Mouse (Mus musculus): ENCODE data around the gene Bscl2. TPM values are rescaled to one million over a fixed set of nuclear protein-coding genes. Genes with fewer than 3 reads are reported as not detected.

Bscl2 gene
- polyA plus RNA-seq, 1 experiment: 4.6 TPM

GRCm38 (mm10) chr19:8839908-8840791 lies 2.9 kb downstream of the Bscl2 start:
- Histone ChIP-seq H3K27me3 (ENCODE audit: control insufficient read depth) (no peaks in the 10 kb centered on the region), H3K36me3 (ENCODE audit: control insufficient read depth) (peaks cover 39% of the 10 kb centered on the region), H3K4me1 (ENCODE audit: control insufficient read depth) (peaks cover 51% of the 10 kb centered on the region), H3K9me3 (ENCODE audit: control insufficient read depth, low read length) (no peaks in the 10 kb centered on the region), H3K4me3 (replicated peaks) (peak overlapping the region; percentile 71)
- TF ChIP-seq GATA1 (IDR thresholded peaks at IDR 0.05; ENCODE audit: low read length) (no peak), TAL1 (IDR thresholded peaks at IDR 0.05; ENCODE audit: low read length) (no peak)

GRCm38 (mm10) chr19:8841012-8841411 lies 3.7 kb downstream of the Bscl2 start:
- Histone ChIP-seq H3K9me3 (ENCODE audit: control insufficient read depth, low read length) (no peaks in the 10 kb centered on the region), H3K4me3 (replicated peaks) (peak overlapping the region; percentile 71), H3K36me3 (ENCODE audit: control insufficient read depth) (peaks cover 39% of the 10 kb centered on the region), H3K27me3 (ENCODE audit: control insufficient read depth) (no peaks in the 10 kb centered on the region), H3K4me1 (ENCODE audit: control insufficient read depth) (peaks cover 49% of the 10 kb centered on the region)
- TF ChIP-seq GATA1 (IDR thresholded peaks at IDR 0.05; ENCODE audit: low read length) (no peak), TAL1 (IDR thresholded peaks at IDR 0.05; ENCODE audit: low read length) (no peak)

GRCm38 (mm10) chr19:8842961-8843360 lies 5.7 kb downstream of the Bscl2 start:
- no peaks in the 10 kb centered on the region for H3K27me3 ChIP-seq (ENCODE audit: control insufficient read depth)
- peaks cover 55% of the 10 kb centered on the region for H3K36me3 ChIP-seq (ENCODE audit: control insufficient read depth)
- no peak for TF ChIP-seq GATA1 (IDR thresholded peaks at IDR 0.05; ENCODE audit: low read length)
- no peak for TF ChIP-seq TAL1 (IDR thresholded peaks at IDR 0.05; ENCODE audit: low read length)
- no peaks in the 10 kb centered on the region for H3K9me3 ChIP-seq (ENCODE audit: control insufficient read depth, low read length)
- H3K4me1 ChIP-seq (ENCODE audit: control insufficient read depth): peaks cover 35% of the 10 kb centered on the region
- no peak overlapping the region for H3K4me3 ChIP-seq (replicated peaks)

DNA sequence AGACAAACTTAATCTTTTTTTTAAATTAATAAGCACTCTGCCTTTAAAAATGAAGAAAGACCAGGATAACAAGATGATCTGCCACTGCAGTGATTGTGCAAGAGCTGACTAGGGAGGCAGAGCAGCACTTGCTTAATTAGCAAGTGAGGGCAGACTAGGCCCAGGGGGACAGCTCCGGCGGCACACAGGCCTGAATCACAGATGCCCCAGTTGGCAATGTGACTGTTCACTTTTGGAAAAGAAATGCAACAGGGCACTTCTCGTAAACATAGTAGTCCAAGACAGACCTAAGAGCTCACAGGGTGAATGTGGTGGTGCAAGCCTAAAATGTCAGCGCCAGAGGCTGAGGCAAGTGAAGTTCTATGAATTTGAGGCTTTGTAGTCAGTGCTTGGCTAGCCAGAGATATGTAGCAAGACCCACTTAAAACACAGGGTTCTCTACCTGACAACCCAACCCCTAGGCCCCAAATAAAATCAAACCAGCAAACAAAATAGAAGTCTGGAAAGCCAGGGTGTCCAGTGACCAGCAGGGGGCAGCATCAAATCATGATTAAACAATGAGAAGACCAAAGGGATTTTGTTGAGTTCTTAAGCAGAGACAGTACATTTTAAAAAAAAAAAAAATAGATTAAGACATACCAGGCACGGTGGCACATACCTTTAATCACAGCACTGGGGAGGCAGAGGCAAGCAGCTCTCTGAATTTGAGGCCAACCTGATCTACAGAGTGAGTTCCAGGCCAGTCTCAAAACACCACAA lies 7.3 kb downstream of the Bscl2 start:
- no peak overlapping the region for H3K4me3 ChIP-seq (replicated peaks)
- TF ChIP-seq TAL1 (IDR thresholded peaks at IDR 0.05; ENCODE audit: low read length) (no peak), GATA1 (IDR thresholded peaks at IDR 0.05; ENCODE audit: low read length) (no peak)
- H3K4me1 ChIP-seq (ENCODE audit: control insufficient read depth): peaks cover 19% of the 10 kb centered on the region
- no peaks in the 10 kb centered on the region for H3K27me3 ChIP-seq (ENCODE audit: control insufficient read depth)
- no peaks in the 10 kb centered on the region for H3K9me3 ChIP-seq (ENCODE audit: control insufficient read depth, low read length)
- peaks cover 63% of the 10 kb centered on the region for H3K36me3 ChIP-seq (ENCODE audit: control insufficient read depth)

- Histone ChIP-seq H3K4me3 (replicated peaks) (no peak overlapping the region), H3K4me1 (ENCODE audit: control insufficient read depth) (peaks cover 8% of the 10 kb centered on the region), H3K9me3 (ENCODE audit: control insufficient read depth, low read length) (no peaks in the 10 kb centered on the region), H3K36me3 (ENCODE audit: control insufficient read depth) (peaks cover 45% of the 10 kb centered on the region), H3K27me3 (ENCODE audit: control insufficient read depth) (peaks cover 9% of the 10 kb centered on the region)
- no peak for TF ChIP-seq TAL1 (IDR thresholded peaks at IDR 0.05; ENCODE audit: low read length)
- no peak for TF ChIP-seq GATA1 (IDR thresholded peaks at IDR 0.05; ENCODE audit: low read length)
Observed at GRCm38 (mm10) chr19:8848356-8848755, 11.1 kb downstream of the Bscl2 start.

DNA sequence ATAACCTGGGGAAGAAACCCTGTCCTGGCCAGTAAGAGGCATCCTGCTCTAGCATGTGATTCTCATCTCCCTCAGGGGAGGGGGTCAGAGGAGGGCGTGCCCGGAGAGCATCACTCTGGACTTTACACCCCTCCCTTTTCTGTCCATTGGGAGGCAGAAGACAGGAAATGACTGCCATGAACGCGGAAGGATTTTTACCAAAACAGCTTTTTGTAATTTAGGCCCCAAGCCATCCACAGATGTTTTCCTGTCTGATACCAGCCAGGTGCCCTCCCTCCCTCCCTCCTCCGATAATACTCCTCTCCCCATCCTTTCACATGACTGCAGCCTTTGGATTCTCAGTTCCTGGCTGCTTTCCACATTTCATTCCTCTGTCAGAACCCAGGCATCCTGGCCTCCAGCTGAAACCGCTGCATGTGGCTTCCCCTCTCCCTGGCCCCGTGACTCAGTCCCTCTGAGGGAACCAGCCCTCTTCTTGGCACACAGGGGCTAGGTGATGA lies 13.2 kb downstream of the Bscl2 start, which contains the start of gene Lrrn4cl:
Lrrn4cl (plus strand) TSS at position 367 of the 500 bp plus-strand sequence.
- Histone ChIP-seq H3K27me3 (ENCODE audit: control insufficient read depth) (peaks cover 11% of the 10 kb centered on the region), H3K9me3 (ENCODE audit: control insufficient read depth, low read length) (no peaks in the 10 kb centered on the region), H3K36me3 (ENCODE audit: control insufficient read depth) (peaks cover 34% of the 10 kb centered on the region), H3K4me3 (replicated peaks) (no peak within 1 kb of the TSS), H3K4me1 (ENCODE audit: control insufficient read depth) (peaks cover 8% of the 10 kb centered on the region)
- TF ChIP-seq GATA1 (IDR thresholded peaks at IDR 0.05; ENCODE audit: low read length) (no peak), TAL1 (IDR thresholded peaks at IDR 0.05; ENCODE audit: low read length) (no peak)

DNA sequence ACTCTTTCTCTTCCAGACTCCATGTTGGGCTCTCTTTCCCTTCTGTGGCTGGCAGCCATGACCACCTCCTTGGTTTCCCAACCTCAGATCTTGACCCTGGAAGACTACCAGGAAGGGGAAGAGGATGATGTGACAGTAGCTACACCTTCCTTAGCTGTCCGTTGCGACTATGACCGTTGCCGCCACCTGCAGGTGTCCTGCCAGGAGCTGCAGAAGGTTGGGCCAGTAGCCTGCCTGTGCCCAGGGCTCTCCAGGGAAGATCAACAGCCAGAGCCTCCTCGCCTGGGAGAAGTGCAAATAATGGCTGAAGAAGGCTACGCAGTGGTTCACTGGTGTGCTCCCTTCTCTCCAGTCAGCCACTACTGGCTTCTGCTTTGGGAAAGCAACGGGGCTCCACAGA lies 14.4 kb downstream of the Bscl2 start:
- no peaks in the 10 kb centered on the region for H3K9me3 ChIP-seq (ENCODE audit: control insufficient read depth, low read length)
- no peak overlapping the region for H3K4me3 ChIP-seq (replicated peaks)
- peaks cover 22% of the 10 kb centered on the region for H3K36me3 ChIP-seq (ENCODE audit: control insufficient read depth)
- H3K4me1 ChIP-seq (ENCODE audit: control insufficient read depth): peaks cover 8% of the 10 kb centered on the region
- H3K27me3 ChIP-seq (ENCODE audit: control insufficient read depth): peaks cover 11% of the 10 kb centered on the region
- TF ChIP-seq GATA1 (IDR thresholded peaks at IDR 0.05; ENCODE audit: low read length): no peak
- TF ChIP-seq TAL1 (IDR thresholded peaks at IDR 0.05; ENCODE audit: low read length): no peak

DNA sequence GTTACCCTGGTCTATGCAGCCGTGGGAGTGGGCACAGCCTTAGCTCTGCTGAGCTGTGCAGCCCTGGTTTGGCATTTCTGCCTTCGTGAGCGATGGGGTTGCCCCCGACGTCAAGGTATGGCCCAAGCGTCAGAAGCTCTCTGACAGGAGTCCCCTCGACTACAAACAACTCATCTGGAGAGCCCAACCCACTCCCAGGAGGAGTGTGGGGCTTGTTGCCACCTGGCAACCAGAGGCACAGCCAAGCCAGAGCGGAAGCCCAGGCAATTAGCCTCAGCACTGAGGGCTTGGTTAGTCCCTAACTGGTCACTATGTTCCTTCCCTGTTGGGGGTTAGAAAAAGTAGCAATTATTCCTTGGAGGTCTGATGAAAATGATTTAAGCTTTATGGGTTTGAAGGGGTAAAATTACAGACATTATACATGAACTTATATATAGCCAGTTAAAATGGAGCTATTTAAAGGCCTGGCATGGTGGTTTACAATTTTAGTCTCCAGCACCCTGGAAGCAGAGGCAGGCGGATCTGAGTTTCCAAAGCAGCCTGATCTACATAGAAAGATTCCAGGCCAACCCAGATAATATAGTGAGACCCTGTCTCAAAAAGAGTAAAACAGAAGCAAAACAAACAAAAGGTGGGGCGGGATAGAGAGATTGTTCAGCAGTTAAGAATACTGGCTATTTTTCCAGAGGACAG lies 15.1 kb downstream of the Bscl2 start:
- Histone ChIP-seq H3K4me1 (ENCODE audit: control insufficient read depth) (peaks cover 8% of the 10 kb centered on the region), H3K4me3 (replicated peaks) (no peak overlapping the region), H3K9me3 (ENCODE audit: control insufficient read depth, low read length) (no peaks in the 10 kb centered on the region), H3K27me3 (ENCODE audit: control insufficient read depth) (peaks cover 11% of the 10 kb centered on the region), H3K36me3 (ENCODE audit: control insufficient read depth) (peaks cover 15% of the 10 kb centered on the region)
- TF ChIP-seq TAL1 (IDR thresholded peaks at IDR 0.05; ENCODE audit: low read length) (no peak), GATA1 (IDR thresholded peaks at IDR 0.05; ENCODE audit: low read length) (no peak)

All from erythroblast, embryonic 14.5 days (primary cell).